Mouse (Mus musculus) MEL-GATA-1-ER (cell line): ENCODE measurements around the gene Dnah11.

Source experiments
- DNase-seq: peaks from one replicate; pipeline ENCODE4 v3.0.0-alpha.2; 2012; ENCODE audit warnings: low read depth; ENCODE audit errors: extremely low read depth

The Dnah11 gene

DNA sequence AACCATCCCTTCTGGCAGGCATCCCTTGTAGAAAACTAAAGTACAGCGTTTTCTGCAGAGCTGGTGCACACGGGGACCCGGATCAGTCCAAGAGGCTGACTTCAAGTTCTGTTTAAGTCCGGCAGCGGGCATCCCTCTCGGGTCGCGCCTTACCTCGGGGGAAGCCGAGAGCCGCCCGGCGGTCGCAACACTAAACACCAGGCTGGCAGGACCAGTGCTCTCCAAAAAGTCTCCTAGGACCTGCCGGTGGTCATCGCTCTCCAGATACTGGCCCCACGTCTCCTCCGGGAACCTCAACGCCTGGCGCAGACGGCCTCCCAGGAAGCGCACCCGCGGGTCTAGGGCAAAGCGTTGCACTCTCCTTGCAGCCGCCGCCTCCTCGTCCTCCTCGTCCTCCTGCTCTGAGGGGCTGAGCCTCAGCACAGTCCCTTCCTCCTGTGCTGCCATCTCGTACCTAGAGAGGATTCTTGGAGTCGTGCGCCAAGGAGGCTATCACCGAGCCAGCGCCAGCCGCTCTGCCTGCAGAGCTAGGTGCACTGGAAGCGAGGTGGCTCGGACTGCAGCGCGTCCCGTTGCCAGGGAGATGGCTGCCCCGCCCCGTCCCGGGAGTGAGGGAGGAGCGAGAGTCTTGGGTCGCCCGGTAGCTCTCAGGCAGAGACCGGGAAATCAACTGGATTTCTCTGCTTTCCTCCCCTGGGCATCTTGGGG is at the start of gene Dnah11:
Gene Dnah11 (minus strand): TSS at position 658 of the 708 bp plus-strand sequence.
- no peak for DNase-seq

DNA sequence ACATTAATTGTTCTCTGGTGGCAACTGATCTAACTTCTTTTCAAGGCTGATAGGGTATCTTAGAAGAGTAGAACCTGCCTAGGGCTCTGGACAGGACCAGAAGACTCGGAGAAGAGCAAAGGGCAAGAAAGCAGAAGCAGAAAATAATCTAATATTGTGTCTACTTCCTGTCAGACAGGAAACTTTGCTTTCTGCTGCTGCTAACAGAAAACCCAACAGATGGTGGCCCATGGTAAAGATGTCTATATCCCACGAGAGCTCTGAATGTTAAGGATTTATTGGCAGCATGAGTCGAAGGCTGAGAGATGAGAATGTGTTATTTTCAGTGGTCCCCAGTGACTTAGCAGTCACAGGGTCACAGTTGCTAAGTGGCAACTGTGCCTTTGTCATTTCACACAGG is 22.3 kb upstream of the Dnah11 start:
- peak; percentile 10 for DNase-seq

DNA sequence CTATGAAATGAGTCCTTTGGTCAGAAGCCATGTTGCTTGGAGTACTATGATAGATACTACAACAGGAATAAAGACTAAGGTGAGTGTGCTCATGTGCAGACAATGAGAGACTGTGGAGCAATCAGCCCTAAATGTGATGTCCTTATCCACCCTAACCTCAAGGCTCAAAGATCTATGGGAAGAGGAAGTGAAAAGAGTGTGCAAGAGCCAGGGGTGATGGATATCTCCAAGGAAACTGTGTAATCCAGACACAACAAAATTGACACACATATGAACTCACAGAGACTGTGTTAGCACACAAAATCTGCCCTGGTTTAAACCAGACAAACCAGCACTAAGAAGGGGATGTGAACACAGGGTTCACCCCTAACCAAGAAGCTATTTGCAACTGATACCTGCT is 21.2 kb upstream of the Dnah11 start:
- DNase-seq, result no peak

DNA sequence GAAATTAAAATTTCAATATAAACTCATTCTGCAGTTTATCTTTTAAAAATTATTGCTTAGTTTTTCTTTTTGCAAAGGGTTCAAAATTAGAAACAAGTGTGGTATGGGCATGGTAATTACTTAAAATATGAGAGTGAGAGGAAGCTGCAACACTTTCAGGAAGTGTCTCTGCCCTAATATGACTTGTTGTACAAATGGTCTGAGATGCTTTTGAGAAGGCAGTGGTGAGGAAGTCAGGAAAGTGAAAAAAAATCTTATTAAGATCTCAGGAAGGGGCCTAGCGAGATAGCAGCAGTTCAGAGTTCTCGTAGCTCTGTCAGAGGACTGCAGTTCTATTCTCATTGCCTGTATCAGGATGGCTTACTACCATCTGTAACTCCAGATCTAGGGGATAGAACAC is 13.3 kb upstream of the Dnah11 start:
- DNase-seq, result no peak

DNA sequence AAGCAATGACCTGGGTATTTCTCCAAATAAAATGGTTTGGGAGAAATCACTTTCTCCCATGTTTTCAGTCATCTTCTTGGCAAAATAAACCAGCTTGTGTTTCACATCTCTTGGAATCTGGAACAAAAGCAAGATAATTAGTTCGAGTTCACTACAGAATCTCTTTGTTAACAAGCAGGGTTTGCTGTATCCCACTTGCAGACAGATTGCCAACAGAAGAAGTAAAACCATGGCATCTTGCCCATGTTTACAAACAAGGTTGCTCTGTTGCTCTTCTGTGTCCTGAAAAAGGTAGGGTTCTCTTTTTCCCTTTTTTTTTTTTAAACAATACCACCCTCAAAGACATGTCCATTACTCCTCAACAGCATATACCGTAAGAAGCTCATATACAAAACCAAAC is 2.3 kb downstream of the Dnah11 start:
- DNase-seq, result no peak

DNA sequence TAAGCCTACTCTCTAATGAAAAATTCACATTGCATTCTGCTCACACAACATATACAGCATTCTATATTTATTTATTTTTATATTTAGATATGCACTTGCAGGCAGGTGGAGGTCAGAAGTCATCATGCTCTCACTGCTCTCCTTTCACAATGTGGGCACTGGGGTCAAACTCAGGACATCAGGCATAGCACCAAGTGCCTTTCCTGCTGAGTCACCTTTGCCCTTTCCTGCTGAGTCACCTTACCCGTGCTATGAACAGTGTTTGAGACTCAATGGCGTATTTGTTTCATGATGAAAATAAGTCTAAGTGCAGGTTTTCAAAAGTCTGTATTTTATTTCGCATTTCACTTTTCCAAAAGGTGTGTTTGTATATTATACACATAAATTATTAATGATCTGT is 9.3 kb downstream of the Dnah11 start:
- DNase-seq, result no peak

DNA sequence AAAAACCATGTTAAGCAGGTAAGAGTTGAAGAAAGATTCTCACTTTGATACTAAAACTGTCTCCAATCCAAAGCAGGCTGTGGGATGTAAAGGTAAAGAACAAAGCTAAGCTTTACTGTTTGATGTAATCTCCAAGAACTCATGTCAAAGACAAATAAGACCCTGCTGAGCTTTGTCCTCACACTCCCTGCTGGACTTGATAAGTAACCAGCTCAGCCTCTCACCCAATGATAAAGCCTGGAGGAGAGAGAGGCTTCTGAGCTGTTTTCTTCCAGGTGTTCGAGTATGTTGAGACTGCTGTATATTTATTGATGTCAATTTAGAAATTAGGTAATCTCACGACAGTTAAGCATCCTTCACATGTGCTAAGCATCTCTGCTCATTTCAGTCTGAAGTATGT is 11.2 kb downstream of the Dnah11 start:
- DNase-seq, result no peak

DNA sequence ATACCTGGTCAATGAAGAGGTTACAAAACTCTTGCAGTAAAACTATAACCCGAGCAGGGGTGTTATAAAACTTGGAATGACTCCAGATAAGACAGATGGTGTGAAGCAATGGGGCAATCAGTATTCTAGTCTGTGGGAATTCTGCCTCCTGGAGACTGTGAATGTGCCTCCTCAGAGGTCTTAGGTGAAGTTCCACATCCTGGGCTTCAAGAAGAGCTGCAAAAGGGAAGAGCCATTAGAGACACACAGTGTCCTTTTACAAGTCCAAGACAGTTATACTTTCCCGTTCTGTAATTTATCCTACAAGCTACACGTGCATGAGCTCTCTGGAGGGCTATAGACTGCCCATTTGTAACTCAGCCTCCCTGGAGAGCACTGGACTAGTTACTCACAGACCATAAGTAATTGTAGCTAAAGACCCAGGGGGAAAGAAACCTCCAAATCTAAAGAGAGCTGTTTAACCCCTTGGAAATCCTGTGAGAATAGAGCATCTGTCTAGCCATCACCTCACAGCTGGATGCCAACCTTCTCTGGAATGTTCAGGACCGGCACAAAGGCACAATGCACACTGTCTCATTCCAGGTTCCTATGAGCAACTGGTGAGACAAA is 11.9 kb downstream of the Dnah11 start:
- DNase-seq, result no peak

DNA sequence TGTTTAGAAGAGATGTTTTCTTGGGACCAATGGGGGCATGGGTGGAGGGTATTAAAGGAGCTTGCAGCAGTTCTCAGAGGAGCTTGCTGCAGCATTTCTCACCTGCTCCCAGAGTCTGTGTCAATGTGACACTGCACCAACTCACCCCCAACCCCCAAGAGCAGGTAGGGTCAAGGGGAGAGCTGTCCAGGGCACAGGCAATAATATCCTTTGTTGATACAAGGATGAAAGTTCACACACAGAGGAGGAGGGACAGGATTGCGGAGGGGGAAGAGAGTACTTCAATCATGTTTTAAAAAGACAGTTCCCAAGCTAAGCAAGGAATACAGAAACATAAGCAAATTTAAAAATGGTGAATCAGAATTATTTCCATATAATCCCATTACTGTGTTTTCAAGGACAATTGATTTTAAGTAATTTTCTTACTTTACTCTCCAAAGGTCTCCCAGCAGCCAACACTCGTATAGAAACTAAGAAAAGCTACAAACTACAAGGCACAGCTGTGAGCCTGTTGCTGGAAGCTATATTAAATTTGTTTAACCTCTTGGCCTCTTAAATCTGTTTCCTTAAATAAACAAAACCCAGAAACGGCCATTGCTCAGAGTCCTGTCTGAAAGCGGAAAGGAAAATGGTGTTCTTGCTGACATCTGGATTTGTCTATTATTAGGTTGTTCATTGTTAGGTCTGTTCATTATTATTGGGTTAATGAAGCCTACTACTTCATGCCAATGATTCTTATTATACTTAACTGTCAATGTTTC is 12.5 kb downstream of the Dnah11 start:
- no peak for DNase-seq

DNA sequence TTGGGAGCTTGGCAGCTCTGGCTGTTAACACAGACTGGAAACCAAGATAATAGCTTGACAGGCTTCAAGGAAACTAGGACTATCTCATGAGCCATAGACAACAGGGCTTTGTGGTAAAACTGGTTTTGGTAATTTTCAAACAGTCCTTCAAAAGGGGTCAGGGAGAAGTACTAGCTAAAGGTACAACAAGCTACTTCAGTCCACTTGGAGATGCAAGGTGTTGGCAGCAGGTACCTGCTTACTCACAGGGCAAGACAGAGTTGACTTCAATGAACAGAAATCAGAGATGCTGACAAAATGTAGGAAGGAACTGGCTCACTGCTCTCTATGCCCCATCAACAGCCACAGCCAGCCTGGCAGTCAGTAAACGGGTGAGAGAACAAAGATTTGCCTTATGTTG is 14.1 kb downstream of the Dnah11 start:
- no peak for DNase-seq

DNA sequence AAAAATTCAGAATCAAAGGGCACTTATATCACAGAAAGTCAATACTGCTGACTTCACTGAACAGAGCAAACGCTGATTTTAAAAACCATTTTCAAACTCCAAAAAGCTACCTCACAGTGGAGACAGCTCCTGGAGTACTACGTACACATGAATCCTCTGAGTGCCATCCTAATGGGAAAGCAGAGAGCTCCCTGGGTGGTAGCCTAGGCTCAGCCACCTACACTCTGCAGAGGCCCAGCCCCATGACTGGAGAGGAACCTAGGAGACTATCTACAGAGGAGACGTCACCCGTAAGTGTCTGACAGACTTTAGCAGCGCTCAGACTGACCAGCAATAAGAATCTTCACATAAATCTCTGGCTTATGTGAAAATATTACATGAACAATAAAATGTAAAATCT is 21.1 kb downstream of the Dnah11 start:
- no peak for DNase-seq

DNA sequence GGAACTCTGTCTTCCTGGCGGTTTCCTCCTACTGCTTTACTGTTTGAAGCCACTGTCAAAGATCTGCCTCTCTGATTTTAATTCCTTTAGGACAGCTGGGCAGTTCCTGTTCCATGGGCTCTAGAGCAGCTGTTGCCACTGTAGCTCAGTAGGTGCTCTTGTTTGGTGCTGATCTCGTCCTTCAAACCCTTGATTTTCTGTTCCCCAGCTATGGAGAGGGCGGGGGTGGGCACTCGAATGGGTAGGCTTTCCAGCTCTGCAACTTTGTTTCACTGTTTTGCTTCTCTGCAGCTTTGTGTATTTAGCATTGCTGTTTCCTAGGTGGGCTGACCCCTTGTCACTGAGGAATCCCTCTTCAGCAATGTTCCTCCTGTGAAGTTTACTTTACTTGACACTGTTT is 34.1 kb downstream of the Dnah11 start:
- DNase-seq, result no peak

DNA sequence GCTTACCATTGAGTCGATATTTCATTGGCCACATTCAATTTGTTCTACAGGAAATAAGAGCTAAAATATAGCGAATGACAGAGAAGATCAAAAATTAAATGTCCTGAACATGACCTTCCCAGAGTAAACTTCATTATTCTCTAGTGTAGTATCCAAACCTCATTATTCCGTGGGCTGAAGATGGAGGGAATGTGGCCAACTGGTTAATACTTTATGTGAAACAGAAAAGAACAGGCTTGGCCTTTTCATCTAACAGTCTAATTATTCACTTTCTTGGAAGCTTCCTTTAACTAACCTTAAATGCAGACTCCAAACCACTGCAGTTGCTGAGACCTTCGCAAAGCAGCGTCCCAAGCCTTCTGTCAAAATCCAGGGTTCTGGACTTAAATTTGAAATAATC is 41.9 kb downstream of the Dnah11 start:
- DNase-seq, result no peak

DNA sequence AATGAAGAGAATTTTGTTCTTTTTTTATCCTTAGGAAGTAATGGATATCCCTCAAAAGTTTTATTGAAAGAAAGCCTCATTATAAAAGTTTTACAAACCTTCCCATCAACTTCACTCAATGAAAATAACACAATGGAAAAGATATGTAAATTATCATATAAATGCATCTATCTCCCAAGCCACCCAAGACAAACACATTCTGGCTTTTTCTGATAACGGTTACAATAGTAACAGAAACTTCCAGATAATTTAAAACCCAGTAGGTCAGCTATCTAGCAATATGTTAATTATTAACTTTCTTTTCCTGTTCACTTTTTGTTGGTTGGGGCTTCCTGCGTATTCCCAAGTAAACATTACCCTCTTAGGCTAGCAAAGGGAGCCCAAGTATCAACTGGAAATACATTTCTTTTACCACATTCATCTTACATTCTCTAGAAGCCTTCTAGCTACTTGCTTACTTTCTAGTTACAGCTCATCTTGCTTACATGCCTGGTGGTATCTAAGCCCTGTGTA is 51.3 kb downstream of the Dnah11 start:
- no peak for DNase-seq

DNA sequence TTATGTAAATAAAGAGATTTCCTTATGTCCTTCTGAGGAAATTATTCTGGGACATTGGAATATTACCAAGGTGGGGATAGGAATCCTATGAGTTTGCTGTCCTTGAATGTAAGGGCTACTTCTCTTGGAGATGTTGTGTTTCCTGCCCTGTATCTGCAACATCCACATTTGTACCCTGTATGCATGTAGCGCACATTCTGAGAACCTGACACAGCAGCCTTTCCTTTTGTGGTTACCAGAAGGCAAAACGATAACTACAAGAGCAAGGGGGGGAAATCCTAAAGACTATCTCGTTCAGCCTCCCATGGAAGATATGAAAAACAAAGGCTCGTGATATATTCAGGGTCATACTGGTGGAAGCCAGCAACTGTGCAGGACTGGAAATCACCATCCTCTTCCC is 70.7 kb downstream of the Dnah11 start:
- DNase-seq, result no peak

DNA sequence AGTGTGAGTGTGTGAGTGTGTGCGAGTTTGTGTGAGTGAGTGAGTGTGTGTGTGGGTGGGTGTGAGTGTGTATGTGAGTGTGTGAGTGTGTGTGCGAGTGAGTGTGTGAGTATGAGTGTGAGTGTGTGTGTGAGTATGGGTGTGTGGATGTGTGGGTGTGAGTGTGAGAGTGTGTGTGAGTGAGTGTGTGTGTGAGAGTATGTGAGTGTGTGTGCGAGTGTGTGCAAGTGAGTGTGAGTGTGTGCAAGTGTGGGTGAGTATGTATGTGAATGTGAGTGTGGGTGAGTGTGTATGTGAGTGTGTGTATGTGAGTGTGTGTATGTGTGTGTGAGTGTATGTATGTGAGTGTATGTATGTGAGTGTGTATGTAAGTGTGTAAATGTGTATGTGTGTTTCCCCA is 79.2 kb downstream of the Dnah11 start:
- no peak for DNase-seq

DNA sequence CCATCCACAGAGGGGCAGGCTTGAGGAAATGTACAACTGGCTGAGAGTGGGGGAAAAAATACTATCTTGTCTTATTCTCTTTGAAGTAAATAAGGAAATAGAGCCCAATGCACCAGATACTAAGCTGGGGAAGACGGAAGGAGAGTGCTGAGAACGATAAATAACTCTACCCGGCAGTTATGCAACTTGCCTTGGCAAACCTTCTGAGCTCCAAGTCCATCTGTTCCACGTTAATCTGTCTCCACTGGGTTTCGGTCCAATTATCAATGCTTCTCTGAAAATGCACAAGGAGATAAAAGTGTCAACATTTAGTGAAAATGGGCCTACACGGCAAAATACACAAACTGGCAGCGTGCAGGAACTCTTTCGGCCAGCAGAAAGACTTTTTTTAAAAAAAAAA is 86.2 kb downstream of the Dnah11 start:
- no peak for DNase-seq

DNA sequence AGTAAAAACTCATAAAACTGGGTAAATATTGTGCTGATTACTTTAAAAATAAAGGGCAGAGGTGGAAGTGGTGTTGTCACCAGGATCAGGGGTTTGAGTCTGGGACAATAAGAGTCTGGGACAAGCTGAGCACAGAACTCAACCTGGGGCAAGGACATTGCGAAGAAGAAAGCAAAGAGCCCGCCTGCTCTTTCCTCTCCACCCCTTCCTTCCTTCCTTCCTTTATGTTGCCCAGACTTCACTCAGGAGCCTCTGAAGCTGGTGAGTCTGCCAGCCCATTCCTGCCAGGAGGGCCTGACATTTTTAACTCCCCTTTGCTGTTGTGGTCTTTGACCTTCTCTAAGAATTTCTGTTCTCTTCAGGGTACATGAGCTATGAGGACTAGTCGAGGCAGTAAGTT is 86.9 kb downstream of the Dnah11 start:
- no peak for DNase-seq

DNA sequence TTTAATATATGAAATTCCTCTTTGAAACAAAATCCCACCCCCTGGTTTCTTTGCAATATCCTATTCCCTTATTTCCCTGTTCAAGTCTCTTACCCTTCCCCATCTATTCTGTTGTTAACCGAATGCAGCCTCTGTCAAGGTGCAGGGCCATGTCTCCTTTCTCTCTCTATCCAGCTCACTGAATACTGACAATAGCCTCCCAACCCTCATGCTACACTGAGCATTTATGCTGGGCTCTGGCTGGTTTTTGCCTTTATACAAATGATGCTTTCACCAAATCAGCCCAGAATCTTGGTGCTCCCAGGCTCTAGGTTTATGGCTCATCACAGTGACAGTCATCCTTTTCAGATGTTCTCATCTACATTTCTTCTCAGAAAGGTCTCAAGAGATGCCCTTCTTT is 91.1 kb downstream of the Dnah11 start:
- DNase-seq, result no peak

DNA sequence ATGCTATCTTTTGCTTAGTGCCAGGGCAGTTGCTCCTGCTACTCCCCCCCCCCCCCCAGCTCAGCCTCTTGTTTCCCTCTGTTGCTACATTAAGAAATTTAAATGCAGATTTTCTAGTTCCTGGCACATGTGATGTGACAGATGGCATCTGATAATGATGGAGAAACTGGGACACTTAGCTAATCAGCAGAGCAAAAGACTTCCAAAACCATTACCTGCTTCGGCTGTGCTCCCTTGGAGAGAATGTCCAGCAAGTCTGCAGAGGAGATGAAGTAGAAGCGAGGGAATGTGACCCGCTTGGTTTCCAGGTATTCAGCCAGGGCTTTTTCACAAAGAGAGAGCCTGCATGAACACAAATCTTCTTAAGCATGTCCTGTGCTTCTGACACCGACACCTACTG is 94.3 kb downstream of the Dnah11 start:
- DNase-seq, result no peak

DNA sequence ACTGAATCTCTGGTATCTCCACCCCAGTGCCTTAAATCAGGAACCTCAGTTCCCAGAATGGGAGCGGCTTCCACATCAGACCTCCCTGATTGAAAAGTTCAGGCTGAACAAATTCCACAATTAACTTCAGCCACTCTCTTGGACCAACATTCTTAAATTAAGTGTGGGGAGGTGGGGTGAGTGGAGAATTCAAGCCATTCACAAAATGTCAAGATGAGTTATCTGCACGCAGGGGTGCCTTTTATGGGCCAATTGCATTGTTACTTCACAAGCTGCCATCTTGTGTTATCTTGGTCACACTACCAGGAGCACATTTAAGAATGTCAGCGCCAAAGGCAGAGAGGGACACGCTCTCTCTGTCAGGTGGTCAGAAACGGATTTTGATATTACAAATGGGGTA is 99.1 kb downstream of the Dnah11 start:
- no peak for DNase-seq

DNA sequence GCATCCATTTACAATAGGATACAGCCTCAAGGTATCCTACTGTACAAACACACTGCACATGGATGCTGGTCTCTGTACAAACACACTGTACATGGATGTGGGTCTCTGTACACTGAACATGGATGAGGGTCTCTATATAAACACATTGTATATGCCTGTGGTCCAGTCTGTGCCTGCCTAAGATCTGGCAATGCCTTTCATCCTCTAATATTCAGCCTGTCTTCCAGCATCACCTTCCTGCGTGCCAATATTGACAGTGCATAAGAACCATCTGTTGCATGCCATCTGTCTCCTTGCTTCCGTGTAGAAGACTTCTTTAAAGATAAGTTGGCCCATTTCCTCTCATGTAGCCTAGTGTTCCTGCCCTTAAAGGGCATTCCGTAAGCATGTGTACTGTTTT is 100.6 kb downstream of the Dnah11 start:
- no peak for DNase-seq

DNA sequence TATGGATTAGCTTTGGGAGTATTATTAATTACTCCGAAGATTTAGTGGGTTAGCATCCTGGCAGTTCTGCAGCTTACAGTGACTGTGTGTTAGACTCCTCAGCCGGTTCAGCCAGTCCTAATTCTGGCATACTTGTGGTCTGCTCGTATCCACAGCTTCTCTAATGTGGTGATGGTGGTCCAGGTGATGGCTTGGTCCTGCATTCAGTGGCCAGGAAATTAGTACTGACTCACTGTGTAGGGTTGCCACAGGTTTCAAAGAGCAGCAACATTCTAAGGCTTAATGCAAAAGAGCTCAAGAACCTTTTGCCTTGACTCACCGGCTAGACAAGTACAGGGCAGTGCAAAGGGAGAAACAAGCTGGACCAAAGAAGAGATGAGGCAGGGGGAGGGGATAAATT is 103.9 kb downstream of the Dnah11 start:
- DNase-seq, result no peak
